Mouse (Mus musculus) regulatory T cell (primary cell): ENCODE data around the gene Npas3.

ENCODE experiments used
- in situ Hi-C: fragments of 300-600 bp; cut with MboI, MseI; formaldehyde crosslinking; loops from one replicate; pipeline ENCODE4 v1.15.1; 2025; ENCODE audit warnings: high pct_unique_total_duplicates

The Npas3 gene

DNA sequence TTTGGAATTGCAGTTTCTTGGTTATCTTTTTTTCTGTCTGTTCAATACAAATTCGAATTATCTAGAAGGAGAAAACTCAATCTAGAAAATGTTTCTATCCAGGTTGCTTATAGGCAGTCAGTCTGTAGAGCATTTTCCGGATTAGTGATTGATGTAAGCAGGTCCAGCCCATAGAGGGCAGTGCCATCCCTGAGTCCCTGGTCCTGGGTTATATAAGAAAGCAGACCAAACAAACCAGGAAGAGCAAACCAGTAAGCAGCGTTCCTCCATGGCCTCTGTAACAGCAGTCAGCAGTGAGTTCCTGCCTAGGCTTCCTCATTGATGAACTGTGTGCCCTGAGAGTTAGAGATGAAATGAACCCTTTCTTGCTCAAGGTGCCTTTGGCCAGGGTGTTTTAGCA lies 433.6 kb downstream of the Npas3 start:
- in situ Hi-C loops = no loop called here

DNA sequence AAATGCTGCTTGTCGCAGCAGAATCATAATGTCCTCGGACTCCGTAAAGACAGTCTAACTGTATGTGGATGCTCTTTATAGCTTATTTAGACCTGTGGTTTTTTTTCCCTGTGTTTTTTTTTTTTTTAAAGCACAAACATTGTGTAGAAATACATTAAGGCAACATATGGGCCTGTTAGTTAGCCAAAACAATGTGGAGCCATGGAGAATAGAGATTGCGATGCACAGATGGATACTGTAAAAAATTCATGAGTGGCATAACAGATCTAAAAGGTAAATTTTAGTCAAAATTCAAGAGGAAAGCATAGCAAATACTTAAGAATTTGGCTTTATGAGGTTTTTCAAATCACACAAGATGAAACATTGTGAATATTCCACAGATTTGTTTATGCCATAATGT lies 444.0 kb downstream of the Npas3 start:
- in situ Hi-C loops = no loop called here

DNA sequence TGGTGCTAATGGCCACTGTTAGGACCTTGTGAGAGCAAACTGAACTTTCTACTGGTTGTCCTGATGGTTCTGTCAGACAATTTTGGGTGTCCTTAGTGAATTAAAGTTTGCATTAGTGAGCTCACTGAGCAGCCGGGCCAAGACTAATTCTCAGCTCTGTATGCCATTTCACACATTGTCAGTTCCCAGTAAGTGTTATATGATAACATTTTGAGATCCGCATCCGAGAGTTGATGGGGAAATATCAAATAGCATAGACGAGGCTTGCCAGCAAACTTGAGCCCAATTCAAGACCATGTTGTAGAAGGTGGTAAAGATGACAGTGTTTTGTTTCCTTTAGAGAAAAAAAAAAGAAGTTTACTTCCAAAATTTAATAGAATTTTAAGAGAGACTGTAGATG lies 445.9 kb downstream of the Npas3 start:
- in situ Hi-C loops = no loop called here

DNA sequence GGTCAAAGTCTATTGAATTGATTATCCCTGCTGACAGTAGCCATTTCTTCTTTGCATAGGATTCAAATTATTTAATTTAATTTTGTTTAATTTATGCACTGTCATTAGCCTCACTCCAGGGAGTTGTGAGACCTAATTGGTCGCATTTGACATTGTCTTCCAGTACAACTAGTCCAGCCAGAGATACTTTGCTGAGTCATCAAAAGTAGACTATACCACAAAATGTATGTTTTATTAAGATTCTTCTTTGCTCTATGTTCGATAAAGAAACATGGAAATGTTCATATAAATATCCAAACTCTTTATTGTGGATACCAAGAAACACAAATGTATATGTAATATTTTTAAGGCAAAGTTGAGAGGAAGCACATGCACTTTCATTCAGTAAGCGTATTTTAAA lies 446.8 kb downstream of the Npas3 start:
- in situ Hi-C loops = no loop called here

DNA sequence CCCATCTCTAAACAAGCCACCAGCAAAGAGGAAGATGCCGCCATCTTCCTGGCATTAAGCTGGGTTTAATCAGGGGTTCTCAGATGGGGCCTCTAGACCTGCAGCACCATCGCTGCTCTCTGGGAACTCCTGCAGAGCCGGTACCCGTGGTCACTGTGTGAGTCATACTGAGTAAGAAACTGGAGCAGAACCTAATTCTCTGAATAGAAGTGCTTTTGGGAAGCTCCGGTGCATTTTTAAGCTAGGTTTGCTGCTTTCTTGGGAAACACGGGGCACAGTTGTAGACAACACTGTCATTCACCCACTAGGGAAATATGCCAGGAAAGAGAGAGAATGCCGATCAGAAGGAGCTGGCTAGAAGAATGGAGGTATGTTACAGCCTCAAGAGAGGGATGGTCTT lies 449.2 kb downstream of the Npas3 start:
- in situ Hi-C loops = no loop called here

DNA sequence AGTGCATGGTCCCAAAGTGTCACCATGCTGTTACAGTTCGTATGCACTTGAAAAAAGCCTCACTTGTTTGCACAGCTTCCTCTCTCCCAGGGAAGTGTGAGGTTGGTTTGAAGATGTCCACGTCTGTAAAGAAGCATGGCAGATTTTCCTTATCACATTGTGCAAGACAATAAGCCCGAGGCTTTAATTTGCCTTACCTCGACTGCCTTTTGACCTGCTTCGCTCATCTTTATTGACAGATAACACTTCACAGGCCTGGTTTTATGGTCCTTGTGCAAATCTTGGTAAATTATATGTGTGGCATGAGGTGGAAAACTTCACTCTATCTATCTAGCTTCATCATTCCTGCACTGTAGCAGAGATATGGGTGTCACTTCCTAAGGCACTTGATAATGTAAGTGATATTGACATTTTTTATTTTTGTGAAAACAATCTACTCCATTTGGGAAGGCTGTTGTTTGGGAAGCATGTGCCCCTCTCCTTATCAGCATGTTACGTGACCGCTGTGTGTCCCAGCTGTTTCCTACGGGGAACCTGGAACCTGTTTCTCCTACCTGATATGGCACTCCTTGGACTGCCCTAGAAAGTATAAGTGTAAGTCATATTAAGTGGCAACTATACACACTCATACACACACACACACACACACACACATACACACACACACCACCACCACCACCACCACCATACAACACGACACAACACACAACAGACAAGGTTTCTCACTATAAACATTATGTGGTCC lies 450.2 kb downstream of the Npas3 start:
- in situ Hi-C loops = no loop called here

DNA sequence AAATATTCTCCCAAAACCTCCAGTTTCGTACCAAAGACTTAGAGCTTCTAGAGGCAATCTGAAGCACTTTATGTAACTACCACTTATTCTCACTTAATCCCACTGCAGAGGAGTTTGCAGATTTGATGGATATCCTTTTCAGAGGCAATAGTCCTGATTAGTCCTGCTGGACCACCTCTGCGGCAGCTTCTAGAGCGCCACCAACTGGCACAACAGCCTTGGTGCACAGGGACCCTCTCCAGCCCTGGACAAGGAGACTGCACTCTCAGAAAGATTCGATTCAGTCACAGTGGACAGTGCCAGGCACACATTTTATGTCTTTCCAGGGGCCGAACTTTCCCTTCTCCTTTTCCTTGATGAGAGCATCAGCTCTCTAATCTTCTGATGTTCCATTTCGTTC lies 471.4 kb downstream of the Npas3 start:
- in situ Hi-C loops = loop anchor here (10.0 kb wide), 1 partner anchor 445 kb away; no protein-coding TSS in a partner anchor

DNA sequence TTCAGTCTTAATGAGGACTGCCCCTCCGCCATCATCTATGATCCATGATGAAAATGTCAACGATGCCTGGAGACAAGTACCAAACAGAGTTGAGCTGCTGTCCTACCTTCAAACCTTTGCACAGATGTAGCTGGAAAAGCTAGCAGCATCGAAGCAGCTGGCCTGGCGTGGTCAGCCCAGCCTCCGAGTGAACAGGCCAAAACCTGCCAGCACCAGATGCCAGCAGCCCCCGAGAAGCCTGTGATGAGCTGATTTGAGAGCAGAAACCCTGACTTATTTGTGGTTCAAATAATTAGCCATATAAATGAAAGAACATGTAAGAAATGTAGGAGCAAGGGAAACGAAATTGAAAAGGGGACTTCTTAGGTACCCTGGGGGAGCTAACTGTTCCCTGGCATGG lies 473.7 kb downstream of the Npas3 start:
- in situ Hi-C loops = no loop called here

DNA sequence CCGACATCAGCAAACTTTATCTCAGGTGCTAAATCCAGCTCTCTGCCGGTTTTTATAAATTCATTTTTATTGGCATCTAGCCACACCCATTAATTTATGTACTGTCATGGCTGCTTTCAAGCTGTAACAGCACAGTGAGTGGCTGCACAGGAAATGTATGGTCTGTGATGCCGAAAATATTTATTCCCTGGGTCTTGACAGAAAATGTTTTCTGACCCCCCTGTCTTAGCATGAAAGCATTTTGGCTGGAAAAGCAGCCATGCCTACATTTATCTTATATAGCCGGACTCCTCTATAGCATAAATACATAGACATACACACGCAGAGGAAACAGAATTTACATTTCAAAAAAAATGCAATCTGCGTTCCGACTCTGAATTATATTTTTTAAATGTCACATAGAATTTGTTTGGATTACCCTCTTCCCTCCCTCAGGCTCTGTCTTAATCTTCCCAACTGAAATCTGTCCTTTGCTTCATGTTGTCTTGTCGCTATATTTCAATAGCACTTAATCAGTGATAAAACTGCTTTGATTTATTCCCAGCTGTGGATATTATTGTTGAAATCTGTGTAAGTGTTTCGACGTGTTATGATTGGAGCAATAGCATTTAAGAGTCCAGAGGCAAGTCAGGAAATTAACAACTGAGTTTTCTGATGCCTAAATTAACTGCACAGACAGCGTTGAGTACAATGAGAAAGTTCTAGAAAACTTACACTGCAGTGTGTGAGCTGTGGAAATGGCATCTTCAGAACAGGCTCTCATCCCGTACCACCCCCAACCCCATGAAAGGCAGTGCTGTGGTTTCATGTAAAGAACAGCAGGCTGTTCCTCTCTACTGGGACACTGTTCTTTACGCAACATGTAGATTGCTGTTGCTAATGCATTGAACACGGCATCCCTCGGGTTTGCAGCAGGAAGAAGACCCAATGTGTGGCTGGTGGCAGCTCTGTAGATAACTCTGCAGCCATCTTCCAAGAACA lies 474.5 kb downstream of the Npas3 start:
- in situ Hi-C loops = no loop called here

DNA sequence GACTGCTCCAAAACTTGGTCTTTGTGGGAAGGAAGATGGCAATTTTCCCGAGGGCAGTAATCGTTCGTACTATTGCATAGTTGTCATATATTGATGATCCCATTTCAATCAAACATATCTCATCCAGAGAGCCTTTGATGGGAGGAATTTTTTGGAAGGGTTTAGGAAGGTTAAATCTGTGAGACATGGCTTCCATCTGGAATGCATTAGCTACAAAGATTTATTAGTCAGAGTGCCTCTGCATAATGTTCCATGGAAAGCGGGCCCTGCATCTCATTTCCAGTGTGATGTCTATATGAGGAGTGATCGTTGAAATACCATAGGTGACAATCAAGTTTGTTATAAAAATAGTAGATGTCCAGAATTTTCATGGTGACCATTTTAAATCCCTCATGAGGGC lies 480.8 kb downstream of the Npas3 start:
- in situ Hi-C loops = no loop called here

DNA sequence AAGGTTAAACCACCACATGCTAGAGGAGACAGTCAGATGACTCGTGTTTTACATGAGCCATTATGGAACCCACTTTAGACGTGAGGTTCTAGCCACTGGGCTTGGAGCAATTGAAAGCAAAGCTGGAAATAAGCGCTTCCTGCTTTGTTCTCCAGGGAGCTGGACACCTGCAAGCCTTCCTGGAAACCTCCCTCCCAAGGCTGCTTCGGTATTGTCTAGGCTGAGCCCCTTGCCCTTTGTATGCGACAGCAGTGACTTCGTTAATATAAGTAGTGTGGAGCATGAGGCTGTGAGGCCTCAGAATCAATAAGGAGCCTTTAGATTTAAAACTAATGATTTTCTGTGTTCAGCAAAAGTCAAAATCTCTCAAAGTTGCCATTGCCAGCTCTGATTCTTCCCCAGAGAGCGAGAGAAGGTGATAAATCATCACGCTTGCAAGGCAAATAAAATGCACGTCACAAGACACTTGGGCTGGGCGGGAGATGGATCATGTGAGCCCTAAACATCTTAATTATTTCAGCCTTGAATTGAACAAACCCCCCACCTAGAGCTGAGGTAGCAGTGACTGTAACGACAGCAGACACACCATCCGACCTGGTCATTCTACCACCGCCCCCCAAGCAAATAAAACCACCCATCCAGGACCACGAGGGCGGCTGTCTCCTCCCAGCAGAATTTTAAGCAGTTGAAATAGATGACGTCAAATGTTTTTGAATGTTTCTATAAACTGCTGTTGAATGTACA lies 490.2 kb downstream of the Npas3 start:
- in situ Hi-C loops = no loop called here

DNA sequence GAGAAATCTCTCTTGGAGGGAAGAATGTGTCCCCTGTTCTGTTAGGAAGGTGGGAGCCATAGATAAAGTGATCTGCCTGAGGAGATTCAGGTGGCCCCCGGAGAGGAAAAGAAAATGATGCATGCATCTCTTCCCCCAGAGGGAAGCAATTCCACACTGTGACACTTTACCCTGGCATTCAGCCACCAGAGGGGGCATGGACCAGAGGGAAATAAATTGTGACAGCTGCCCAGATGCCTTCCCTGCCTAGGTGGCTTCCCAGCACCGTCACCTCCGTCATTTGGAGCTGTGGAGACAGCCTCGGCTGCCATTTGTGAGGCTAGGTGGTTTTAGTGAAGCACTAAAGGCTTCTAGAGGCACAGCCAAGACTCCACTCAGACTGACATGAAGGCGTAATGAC lies 498.2 kb downstream of the Npas3 start:
- in situ Hi-C loops = no loop called here

DNA sequence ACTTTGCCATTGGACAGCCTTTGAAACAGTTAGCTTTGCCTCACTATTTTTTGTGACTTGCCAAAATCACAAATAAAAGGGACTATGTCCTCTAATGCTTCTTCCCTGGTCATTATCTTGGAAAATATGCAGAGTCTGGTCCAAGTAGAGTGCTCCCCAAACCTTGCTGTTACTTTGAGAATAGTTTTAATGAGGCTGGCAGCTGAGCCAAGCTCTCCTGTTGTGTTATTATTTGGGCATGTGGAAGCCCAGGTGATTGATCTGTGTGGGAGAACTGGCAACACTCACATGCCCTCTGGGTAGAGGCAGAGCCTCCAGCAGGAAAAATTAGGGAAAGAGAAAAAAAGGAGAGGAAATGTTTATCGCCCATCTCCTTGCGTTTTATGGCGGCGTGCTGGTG lies 500.9 kb downstream of the Npas3 start:
- in situ Hi-C loops = no loop called here

DNA sequence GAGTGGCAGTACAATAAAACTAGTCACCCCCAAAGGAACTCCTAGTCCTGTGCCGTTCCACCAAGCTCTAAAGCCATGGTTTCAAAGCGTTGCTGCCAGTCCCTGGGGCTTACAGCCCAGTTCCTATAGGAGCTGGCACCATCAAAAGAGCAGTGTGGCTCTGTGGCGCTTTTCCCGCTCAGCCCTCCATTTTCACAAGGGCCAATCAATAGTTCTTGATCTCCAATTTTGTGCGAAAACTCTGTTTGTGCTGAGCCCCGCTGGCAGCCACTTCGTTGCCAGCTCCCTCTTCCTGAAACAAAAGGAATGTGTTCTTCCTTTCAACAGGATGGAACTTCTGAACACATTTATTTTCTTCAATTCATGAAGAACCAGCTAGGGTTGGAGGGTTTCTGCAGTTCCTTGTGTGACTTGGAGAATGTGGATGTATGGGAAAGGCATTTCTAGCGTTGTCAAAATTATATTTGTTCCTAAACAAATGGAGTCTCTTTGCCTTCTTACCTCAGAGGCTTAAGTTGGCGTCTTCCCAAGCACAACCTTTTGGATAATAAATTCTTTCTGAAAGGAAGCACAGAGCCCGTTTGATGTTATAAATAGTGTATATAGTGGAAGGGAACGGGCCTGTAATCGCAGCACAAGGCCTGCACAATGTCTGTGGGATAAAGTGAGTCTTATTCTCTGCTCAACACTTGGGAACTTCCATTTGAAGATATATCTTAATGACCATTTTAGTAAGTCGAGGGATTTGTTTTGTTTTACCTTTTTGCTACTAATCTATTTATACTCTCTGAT lies 504.0 kb downstream of the Npas3 start:
- in situ Hi-C loops = no loop called here

DNA sequence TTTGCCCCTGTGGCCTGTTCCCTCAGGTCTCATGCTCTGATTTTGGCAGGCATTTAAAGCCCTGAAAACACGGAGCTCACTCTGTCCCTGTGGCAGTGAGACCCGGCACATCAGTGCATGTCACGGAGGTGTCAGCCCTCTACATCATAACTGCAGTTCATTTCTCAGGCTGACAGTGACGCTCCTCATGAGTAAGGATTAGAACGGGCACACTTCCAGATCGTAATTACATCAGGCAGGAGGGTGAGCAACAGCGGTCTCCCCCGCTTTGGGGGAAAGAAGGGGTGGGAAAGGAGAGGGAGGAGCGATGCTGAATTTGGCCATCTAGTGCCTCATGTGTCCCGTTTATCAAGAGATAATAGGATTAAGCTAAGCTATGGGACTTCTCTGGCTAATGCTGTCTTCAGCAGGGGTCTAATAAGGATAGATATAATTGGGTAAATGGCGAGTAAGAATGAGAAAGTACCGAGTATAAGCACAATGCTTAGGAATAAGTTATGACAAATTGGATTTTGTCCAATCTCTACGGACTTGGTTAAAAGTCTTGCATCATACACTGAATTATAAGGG lies 505.0 kb downstream of the Npas3 start:
- in situ Hi-C loops = no loop called here

DNA sequence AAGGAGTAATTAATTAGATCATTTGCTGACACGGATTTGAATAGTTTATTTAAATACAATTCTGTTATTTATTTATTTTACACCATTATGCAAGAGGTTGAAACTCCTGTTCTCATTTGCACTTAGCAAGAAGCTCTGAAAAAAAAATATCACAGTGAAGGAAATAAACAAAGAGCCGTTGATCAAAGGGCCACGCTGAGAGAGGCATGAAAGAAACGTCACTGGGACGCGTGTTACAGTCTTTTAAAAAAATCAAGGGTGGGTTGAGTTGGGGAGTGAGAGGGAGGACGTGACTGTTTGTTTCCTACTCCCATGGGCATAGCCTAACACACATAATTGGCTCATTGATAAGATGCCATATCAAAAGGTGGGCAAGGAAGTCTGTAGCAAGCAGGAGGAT lies 505.8 kb downstream of the Npas3 start:
- in situ Hi-C loops = no loop called here

DNA sequence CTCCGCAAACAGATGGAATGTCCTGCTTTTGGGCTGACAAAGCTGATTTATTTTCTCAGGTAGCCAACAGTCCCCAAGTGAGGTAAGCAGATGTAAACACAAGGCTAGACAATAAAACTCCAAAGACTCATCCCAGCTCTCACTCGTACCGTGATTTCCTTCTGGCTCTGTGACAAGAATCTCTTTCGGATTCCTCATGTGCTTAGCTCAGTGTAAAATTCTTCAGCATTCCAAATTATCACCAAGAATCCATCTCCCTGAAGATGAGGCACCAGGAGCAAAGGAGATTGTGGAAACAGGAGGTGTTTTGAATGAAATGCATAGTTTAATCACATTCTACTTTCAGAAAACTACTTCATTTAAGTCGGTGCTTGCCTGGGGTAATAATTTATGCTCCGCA lies 509.2 kb downstream of the Npas3 start:
- in situ Hi-C loops = no loop called here

DNA sequence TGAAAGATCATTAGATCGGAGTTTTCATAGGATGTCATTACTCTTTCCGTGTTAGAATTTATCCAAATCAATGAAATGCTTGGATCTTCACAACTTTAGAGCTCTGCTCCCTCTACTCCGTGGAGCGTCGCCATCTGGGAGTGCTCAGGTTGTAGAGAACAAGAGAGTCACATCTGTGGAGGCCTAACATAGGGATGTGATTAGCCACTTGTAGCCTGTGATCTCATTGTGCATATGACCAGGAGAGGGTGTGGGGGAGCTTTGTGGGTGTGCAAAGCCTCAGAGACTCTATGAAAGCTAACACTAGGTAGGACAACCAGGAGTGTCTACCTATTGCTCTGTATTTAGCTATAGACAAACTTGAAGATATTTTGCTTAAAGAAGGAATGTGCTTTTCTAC lies 509.9 kb downstream of the Npas3 start:
- in situ Hi-C loops = no loop called here

DNA sequence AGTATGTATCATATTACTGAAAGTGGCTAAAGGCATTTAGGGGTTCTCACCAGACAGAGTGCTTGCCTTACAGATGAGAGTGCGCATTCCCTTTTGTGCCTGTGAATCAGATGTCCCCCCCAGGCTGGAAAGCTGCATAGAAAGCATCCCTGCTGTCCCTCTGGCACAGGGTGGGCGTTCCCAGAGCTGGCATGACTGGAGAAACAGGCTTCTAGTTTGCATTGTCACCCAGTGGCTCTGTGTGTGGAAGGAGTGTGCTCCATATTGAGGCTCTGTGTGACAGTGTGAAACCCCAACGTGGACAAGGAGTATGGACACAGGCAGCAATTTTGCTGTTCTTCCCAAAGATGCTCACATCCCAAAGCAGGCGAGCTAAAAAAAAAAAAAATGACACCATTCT lies 515.7 kb downstream of the Npas3 start:
- in situ Hi-C loops = no loop called here

DNA sequence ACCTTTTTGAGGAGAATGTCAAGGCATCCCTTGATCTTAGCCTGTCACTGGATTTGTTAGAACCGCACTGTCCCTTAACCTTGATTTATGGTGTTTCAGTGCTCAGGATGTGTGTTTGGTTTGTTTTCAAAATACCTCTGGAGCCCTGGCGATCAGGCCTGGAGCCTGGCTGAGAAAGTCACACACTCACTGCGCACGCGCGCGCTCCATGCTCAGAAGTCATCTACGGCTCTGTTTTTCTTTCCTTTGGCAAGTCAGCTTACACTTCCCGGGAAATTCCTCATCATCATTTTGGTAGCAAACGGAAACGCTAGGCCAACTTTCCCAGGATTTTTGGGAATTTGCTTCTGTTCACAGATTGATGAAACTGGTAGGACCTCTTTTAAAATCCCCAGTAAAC lies 519.9 kb downstream of the Npas3 start:
- in situ Hi-C loops = no loop called here

DNA sequence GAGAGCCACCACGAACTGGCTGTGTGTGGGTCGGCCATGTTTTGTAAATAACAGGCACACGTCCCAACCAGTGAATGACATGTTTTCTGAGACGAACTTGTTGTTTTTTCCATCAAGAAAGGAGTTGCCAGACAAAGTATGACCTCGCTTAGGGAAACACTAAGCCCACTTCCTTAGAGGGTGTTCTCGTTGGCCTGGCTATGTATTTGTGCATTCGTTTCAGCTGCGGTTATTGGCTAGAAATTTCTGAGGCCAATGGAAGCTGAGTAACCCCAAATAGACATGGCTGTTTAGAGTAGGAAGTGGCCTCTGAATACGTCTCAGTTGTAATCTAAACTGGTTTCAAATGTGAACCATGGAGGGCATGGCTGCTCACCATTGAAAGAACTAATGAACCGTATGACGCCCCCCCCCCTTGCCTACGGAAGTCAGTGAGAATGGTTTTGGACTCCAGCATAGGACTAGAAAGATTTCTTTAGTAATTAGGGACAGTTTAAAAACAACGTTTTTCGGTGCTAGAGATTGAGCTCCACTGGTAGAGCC lies 523.0 kb downstream of the Npas3 start:
- in situ Hi-C loops = no loop called here
